ENCODE assay signal across 8 mouse cellular contexts in genomic region chr11:69037231-69038061, GRCm38 (mm10). TPM values are rescaled to one million over a fixed set of nuclear protein-coding genes. Genes with fewer than 3 reads are reported as not detected.
DNase-seq lines count a peak whose midpoint lies in the region; ATAC-seq and TF ChIP-seq lines count a peak whose summit lies in the region.

No protein-coding gene starts in this region.

- no peaks in the 10 kb centered on the region for H3K9me3 ChIP-seq in embryonic facial prominence, embryonic 14.5 days (ENCODE audit: control insufficient read depth, low read length)
- H3K9me3 ChIP-seq in heart, embryonic 12.5 days (replicated peaks) = no peaks in the 10 kb centered on the region
- no peaks in the 10 kb centered on the region for H3K9me3 ChIP-seq in kidney, postnatal 0 days (replicated peaks; ENCODE audit: low read length)
- no peaks in the 10 kb centered on the region for H3K9me3 ChIP-seq in liver, embryonic 11.5 days (ENCODE audit: control insufficient read depth, low read length)
- H3K9me3 ChIP-seq in neural tube, embryonic 11.5 days (ENCODE audit: control insufficient read depth, low read length) = no peaks in the 10 kb centered on the region
- no peaks in the 10 kb centered on the region for H3K9me3 ChIP-seq in stomach, embryonic 16.5 days (replicated peaks; ENCODE audit: control insufficient read depth, low read length)

- peak; percentile 14 for ATAC-seq in embryonic facial prominence, embryonic 14.5 days (ENCODE audit: low read depth)
- ATAC-seq in heart, embryonic 12.5 days (ENCODE audit: insufficient number of reproducible peaks, low FRiP score) = peak; percentile 46
- ATAC-seq in kidney, postnatal 0 days (replicated peaks; ENCODE audit: low FRiP score, low read depth) = no peak
- peak; percentile 56 for ATAC-seq in liver, embryonic 11.5 days (replicated peaks; ENCODE audit: low FRiP score)
- no peak for ATAC-seq in neural tube, embryonic 11.5 days (ENCODE audit: insufficient read depth, low FRiP score, low TSS enrichment)
- ATAC-seq in stomach, embryonic 16.5 days (ENCODE audit: insufficient read depth, low FRiP score) = peak; percentile 39; the same call in 1 of the 2 replicates

- peaks cover 19% of the 10 kb centered on the region for H3K4me1 ChIP-seq in embryonic facial prominence, embryonic 14.5 days (ENCODE audit: control insufficient read depth, insufficient read depth, low read length)
- H3K4me1 ChIP-seq in heart, embryonic 12.5 days (replicated peaks) = peaks cover 27% of the 10 kb centered on the region
- H3K4me1 ChIP-seq in kidney, postnatal 0 days (replicated peaks; ENCODE audit: insufficient read depth, low read length) = peaks cover 12% of the 10 kb centered on the region; the same call in 1 of the 2 replicates
- H3K4me1 ChIP-seq in liver, embryonic 11.5 days (replicated peaks; ENCODE audit: control insufficient read depth, insufficient read depth, low read length) = peaks cover 25% of the 10 kb centered on the region
- peaks cover 19% of the 10 kb centered on the region for H3K4me1 ChIP-seq in neural tube, embryonic 11.5 days (ENCODE audit: control insufficient read depth, insufficient read depth, low read length)
- peaks cover 26% of the 10 kb centered on the region for H3K4me1 ChIP-seq in stomach, embryonic 16.5 days (ENCODE audit: control insufficient read depth, insufficient read depth, low read length)

- H3ac ChIP-seq in C2C12 (ENCODE audit: control insufficient read depth, insufficient read length, low read depth) = peak overlapping the region; percentile 77

- H3K36me3 ChIP-seq in C2C12 (ENCODE audit: control insufficient read depth, insufficient read depth) = peaks cover 29% of the 10 kb centered on the region
- H3K36me3 ChIP-seq in embryonic facial prominence, embryonic 14.5 days (ENCODE audit: control insufficient read depth, insufficient read depth, low read length) = peaks cover 35% of the 10 kb centered on the region
- peaks cover 40% of the 10 kb centered on the region for H3K36me3 ChIP-seq in heart, embryonic 12.5 days
- H3K36me3 ChIP-seq in kidney, postnatal 0 days (ENCODE audit: insufficient read depth, low read length) = peaks cover 19% of the 10 kb centered on the region
- H3K36me3 ChIP-seq in liver, embryonic 11.5 days (ENCODE audit: control insufficient read depth, insufficient read depth, low read length) = peaks cover 21% of the 10 kb centered on the region
- H3K36me3 ChIP-seq in neural tube, embryonic 11.5 days (ENCODE audit: control insufficient read depth, insufficient read depth, low read length) = peaks cover 8% of the 10 kb centered on the region; the same call in 1 of the 2 replicates
- H3K36me3 ChIP-seq in stomach, embryonic 16.5 days (ENCODE audit: control insufficient read depth, insufficient read depth, low read length) = peaks cover 18% of the 10 kb centered on the region

- H3K27ac ChIP-seq in embryonic facial prominence, embryonic 14.5 days (replicated peaks; ENCODE audit: low read depth, low read length) = peak overlapping the region; percentile 75
- H3K27ac ChIP-seq in heart, embryonic 12.5 days (ENCODE audit: poor library complexity, severe bottlenecking) = peak overlapping the region; percentile 58; the same call in 1 of the 2 replicates
- H3K27ac ChIP-seq in kidney, postnatal 0 days = peak overlapping the region; percentile 86
- peak overlapping the region; percentile 11; the same call in 1 of the 2 replicates for H3K27ac ChIP-seq in liver, embryonic 11.5 days (ENCODE audit: low read depth, low read length)
- H3K27ac ChIP-seq in neural tube, embryonic 11.5 days (ENCODE audit: low read depth, low read length) = peak overlapping the region; percentile 67; the same call in 1 of the 2 replicates
- H3K27ac ChIP-seq in stomach, embryonic 16.5 days (ENCODE audit: low read length) = peak overlapping the region; percentile 87

- WGBS in embryonic facial prominence, embryonic 14.5 days = under 1% methylated on average over 34 of the region's 34 CpGs
- 1% methylated on average over 34 of the region's 34 CpGs for WGBS in heart, embryonic 12.5 days
- WGBS in kidney, postnatal 0 days = under 1% methylated on average over 34 of the region's 34 CpGs
- WGBS in liver, embryonic 11.5 days = under 1% methylated on average over 34 of the region's 34 CpGs
- 1% methylated on average over 34 of the region's 34 CpGs for WGBS in neural tube, embryonic 11.5 days
- under 1% methylated on average over 34 of the region's 34 CpGs for WGBS in stomach, embryonic 16.5 days

- TF ChIP-seq CTCF in C2C12 (IDR thresholded peaks at IDR 0.05; ENCODE audit: control insufficient read depth, insufficient read depth, insufficient read length) = no peak
- TF ChIP-seq CTCF in kidney, postnatal 0 days (IDR thresholded peaks at IDR 0.05; ENCODE audit: low read depth) = no peak

- H3K27me3 ChIP-seq in C2C12 (ENCODE audit: control insufficient read depth, insufficient read depth, insufficient read length) = no peaks in the 10 kb centered on the region
- H3K27me3 ChIP-seq in embryonic facial prominence, embryonic 14.5 days (replicated peaks; ENCODE audit: control insufficient read depth, insufficient read depth, low read length) = no peaks in the 10 kb centered on the region
- H3K27me3 ChIP-seq in heart, embryonic 12.5 days (replicated peaks) = no peaks in the 10 kb centered on the region
- H3K27me3 ChIP-seq in kidney, postnatal 0 days (ENCODE audit: insufficient read depth, low read length) = no peaks in the 10 kb centered on the region
- no peaks in the 10 kb centered on the region for H3K27me3 ChIP-seq in liver, embryonic 11.5 days (replicated peaks; ENCODE audit: control insufficient read depth, insufficient read depth, low read length)
- H3K27me3 ChIP-seq in neural tube, embryonic 11.5 days (ENCODE audit: control insufficient read depth, insufficient read depth, low read length) = no peaks in the 10 kb centered on the region
- no peaks in the 10 kb centered on the region for H3K27me3 ChIP-seq in stomach, embryonic 16.5 days (ENCODE audit: control insufficient read depth, insufficient read depth, low read length)

- no peaks in the 10 kb centered on the region for H3K79me3 ChIP-seq in C2C12 (ENCODE audit: low read depth)

- H3K79me2 ChIP-seq in C2C12 (ENCODE audit: control insufficient read depth, insufficient read depth) = no peaks in the 10 kb centered on the region

- DNase-seq in adrenal gland, postnatal 36 days = peak; percentile 83 to 87
- DNase-seq in embryonic facial prominence, embryonic 14.5 days (ENCODE audit: low spot score) = peak; percentile 94
- peak; percentile 88 for DNase-seq in kidney, postnatal 0 days (ENCODE audit: low spot score)
- DNase-seq in liver, embryonic 11.5 days (ENCODE audit: low spot score) = peak; percentile 90
- peak; percentile 83 for DNase-seq in neural tube, embryonic 11.5 days (ENCODE audit: low spot score)

- peak overlapping the region; percentile 67 for H3K9ac ChIP-seq in embryonic facial prominence, embryonic 14.5 days (ENCODE audit: low read depth, low read length)
- peak overlapping the region; percentile 70 for H3K9ac ChIP-seq in heart, embryonic 12.5 days
- H3K9ac ChIP-seq in kidney, postnatal 0 days (ENCODE audit: low read depth, low read length) = peak overlapping the region; percentile 75
- peak overlapping the region; percentile 67 for H3K9ac ChIP-seq in liver, embryonic 11.5 days (ENCODE audit: low read depth, low read length)
- H3K9ac ChIP-seq in neural tube, embryonic 11.5 days (ENCODE audit: low read length) = peak overlapping the region; percentile 78
- peak overlapping the region; percentile 85 for H3K9ac ChIP-seq in stomach, embryonic 16.5 days (ENCODE audit: low read length)

- H3K4me3 ChIP-seq in C2C12 (ENCODE audit: insufficient read depth, poor library complexity, severe bottlenecking) = peak overlapping the region; percentile 63
- peak overlapping the region; percentile 53 for H3K4me3 ChIP-seq in embryonic facial prominence, embryonic 14.5 days (ENCODE audit: low read depth, low read length)
- H3K4me3 ChIP-seq in heart, embryonic 12.5 days = peak overlapping the region; percentile 61
- H3K4me3 ChIP-seq in kidney, postnatal 0 days (replicated peaks; ENCODE audit: low read depth, low read length) = peak overlapping the region; percentile 82
- H3K4me3 ChIP-seq in liver, embryonic 11.5 days (ENCODE audit: low read depth, low read length) = peak overlapping the region; percentile 63
- H3K4me3 ChIP-seq in neural tube, embryonic 11.5 days (ENCODE audit: low read depth, low read length) = peak overlapping the region; percentile 75
- peak overlapping the region; percentile 87 for H3K4me3 ChIP-seq in stomach, embryonic 16.5 days (replicated peaks; ENCODE audit: low read length)

- H3K4me2 ChIP-seq in embryonic facial prominence, embryonic 14.5 days (ENCODE audit: low read depth, low read length) = peak overlapping the region; percentile 51
- peak overlapping the region; percentile 68 for H3K4me2 ChIP-seq in heart, embryonic 12.5 days
- peak overlapping the region; percentile 62 for H3K4me2 ChIP-seq in kidney, postnatal 0 days (ENCODE audit: low read length)
- H3K4me2 ChIP-seq in liver, embryonic 11.5 days = peak overlapping the region; percentile 98
- H3K4me2 ChIP-seq in neural tube, embryonic 11.5 days (ENCODE audit: low read depth) = peak overlapping the region; percentile 64
- H3K4me2 ChIP-seq in stomach, embryonic 16.5 days (ENCODE audit: low read depth, low read length) = peak overlapping the region; percentile 76

RNA-seq across cellular contexts. Expression of gene Aurkb, which starts 8.0 kb away (rescaled TPM):
- 76.6 TPM for polyA plus RNA-seq in C2C12 (2012; fragmentation: generic; extraction: Trizol)
- 1 to 10 TPM; 5.0 to 6.4 TPM for total RNA-seq in adrenal gland, postnatal 36 days (2021)
- 92.5 and 112 TPM in 2 replicates for polyA plus RNA-seq in embryonic facial prominence, embryonic 14.5 days (2014; fragmentation: Nextera tagmentation; extraction: Ambion mirVana)
- 79.4 and 85.9 TPM in 2 replicates for polyA plus RNA-seq in heart, embryonic 12.5 days (2016; fragmentation: Nextera tagmentation; extraction: Ambion mirVana)
- polyA plus RNA-seq in kidney, postnatal 0 days (2015; fragmentation: Nextera tagmentation; extraction: Ambion mirVana) = 49.3 and 61.1 TPM in 2 replicates
- polyA plus RNA-seq in liver, embryonic 11.5 days (2014; fragmentation: Nextera tagmentation; extraction: Ambion mirVana) = 168 and 170 TPM in 2 replicates
- 154 and 155 TPM in 2 replicates for polyA plus RNA-seq in neural tube, embryonic 11.5 days (2014; fragmentation: Nextera tagmentation; extraction: Ambion mirVana)
- 120 and 134 TPM in 2 replicates for polyA plus RNA-seq in stomach, embryonic 16.5 days (2015; fragmentation: Nextera tagmentation; extraction: Ambion mirVana)

RNA-seq across cellular contexts. Expression of gene Ctc1, which starts 21.7 kb away (rescaled TPM):
- polyA plus RNA-seq in C2C12 (2012; fragmentation: generic; extraction: Trizol) = 35.0 TPM
- 10 to 100 TPM; 19.5 to 28.9 TPM for total RNA-seq in adrenal gland, postnatal 36 days (2021)
- polyA plus RNA-seq in embryonic facial prominence, embryonic 14.5 days (2014; fragmentation: Nextera tagmentation; extraction: Ambion mirVana) = 36.5 and 47.3 TPM in 2 replicates
- polyA plus RNA-seq in heart, embryonic 12.5 days (2016; fragmentation: Nextera tagmentation; extraction: Ambion mirVana) = 60.8 and 62.7 TPM in 2 replicates
- 27.6 and 27.7 TPM in 2 replicates for polyA plus RNA-seq in kidney, postnatal 0 days (2015; fragmentation: Nextera tagmentation; extraction: Ambion mirVana)
- polyA plus RNA-seq in liver, embryonic 11.5 days (2014; fragmentation: Nextera tagmentation; extraction: Ambion mirVana) = 57.5 and 60.5 TPM in 2 replicates
- 68.0 and 76.0 TPM in 2 replicates for polyA plus RNA-seq in neural tube, embryonic 11.5 days (2014; fragmentation: Nextera tagmentation; extraction: Ambion mirVana)
- 34.5 and 43.9 TPM in 2 replicates for polyA plus RNA-seq in stomach, embryonic 16.5 days (2015; fragmentation: Nextera tagmentation; extraction: Ambion mirVana)

RNA-seq across cellular contexts. Expression of gene Borcs6, which starts 22.1 kb away (rescaled TPM):
- 14.3 TPM for polyA plus RNA-seq in C2C12 (2012; fragmentation: generic; extraction: Trizol)
- 10 to 100 TPM; 26.4 to 30.4 TPM for total RNA-seq in adrenal gland, postnatal 36 days (2021)
- polyA plus RNA-seq in embryonic facial prominence, embryonic 14.5 days (2014; fragmentation: Nextera tagmentation; extraction: Ambion mirVana) = 12.1 and 12.4 TPM in 2 replicates
- 10.7 and 13.6 TPM in 2 replicates for polyA plus RNA-seq in heart, embryonic 12.5 days (2016; fragmentation: Nextera tagmentation; extraction: Ambion mirVana)
- polyA plus RNA-seq in kidney, postnatal 0 days (2015; fragmentation: Nextera tagmentation; extraction: Ambion mirVana) = 11.9 and 13.3 TPM in 2 replicates
- polyA plus RNA-seq in liver, embryonic 11.5 days (2014; fragmentation: Nextera tagmentation; extraction: Ambion mirVana) = 5.9 and 6.6 TPM in 2 replicates
- 10.5 and 11.4 TPM in 2 replicates for polyA plus RNA-seq in neural tube, embryonic 11.5 days (2014; fragmentation: Nextera tagmentation; extraction: Ambion mirVana)
- polyA plus RNA-seq in stomach, embryonic 16.5 days (2015; fragmentation: Nextera tagmentation; extraction: Ambion mirVana) = 7.2 and 7.8 TPM in 2 replicates

RNA-seq across cellular contexts. Expression of gene Pfas, which starts 29.2 kb away (rescaled TPM):
- polyA plus RNA-seq in C2C12 (2012; fragmentation: generic; extraction: Trizol) = 22.2 TPM
- 10 to 100 TPM; 28.3 to 30.6 TPM for total RNA-seq in adrenal gland, postnatal 36 days (2021)
- polyA plus RNA-seq in embryonic facial prominence, embryonic 14.5 days (2014; fragmentation: Nextera tagmentation; extraction: Ambion mirVana) = 19.1 and 21.9 TPM in 2 replicates
- polyA plus RNA-seq in heart, embryonic 12.5 days (2016; fragmentation: Nextera tagmentation; extraction: Ambion mirVana) = 20.7 and 21.5 TPM in 2 replicates
- polyA plus RNA-seq in kidney, postnatal 0 days (2015; fragmentation: Nextera tagmentation; extraction: Ambion mirVana) = 20.9 and 23.3 TPM in 2 replicates
- 60.2 and 64.9 TPM in 2 replicates for polyA plus RNA-seq in liver, embryonic 11.5 days (2014; fragmentation: Nextera tagmentation; extraction: Ambion mirVana)
- polyA plus RNA-seq in neural tube, embryonic 11.5 days (2014; fragmentation: Nextera tagmentation; extraction: Ambion mirVana) = 30.7 and 34.9 TPM in 2 replicates
- polyA plus RNA-seq in stomach, embryonic 16.5 days (2015; fragmentation: Nextera tagmentation; extraction: Ambion mirVana) = 24.1 and 25.2 TPM in 2 replicates

RNA-seq across cellular contexts. Expression of gene Tmem107, which starts 33.2 kb away (rescaled TPM):
- 41.9 TPM for polyA plus RNA-seq in C2C12 (2012; fragmentation: generic; extraction: Trizol)
- total RNA-seq in adrenal gland, postnatal 36 days (2021) = 10 to 100 TPM; 13.5 to 17.5 TPM
- 65.6 and 87.8 TPM in 2 replicates for polyA plus RNA-seq in embryonic facial prominence, embryonic 14.5 days (2014; fragmentation: Nextera tagmentation; extraction: Ambion mirVana)
- 30.6 and 31.5 TPM in 2 replicates for polyA plus RNA-seq in heart, embryonic 12.5 days (2016; fragmentation: Nextera tagmentation; extraction: Ambion mirVana)
- polyA plus RNA-seq in kidney, postnatal 0 days (2015; fragmentation: Nextera tagmentation; extraction: Ambion mirVana) = 60.8 and 61.3 TPM in 2 replicates
- 39.1 and 43.5 TPM in 2 replicates for polyA plus RNA-seq in liver, embryonic 11.5 days (2014; fragmentation: Nextera tagmentation; extraction: Ambion mirVana)
- 40.8 and 43.5 TPM in 2 replicates for polyA plus RNA-seq in neural tube, embryonic 11.5 days (2014; fragmentation: Nextera tagmentation; extraction: Ambion mirVana)
- 58.2 and 62.1 TPM in 2 replicates for polyA plus RNA-seq in stomach, embryonic 16.5 days (2015; fragmentation: Nextera tagmentation; extraction: Ambion mirVana)

Comparison
In these comparisons a context has a peak if more than half of its experiments do, and no peak if none do; other contexts are left out.
1. ATAC-seq: peak in embryonic facial prominence, embryonic 14.5 days (single experiment), heart, embryonic 12.5 days (single experiment), liver, embryonic 11.5 days (single experiment) and stomach, embryonic 16.5 days (single experiment); none in kidney, postnatal 0 days (single experiment) and neural tube, embryonic 11.5 days (single experiment).
2. H3K27ac ChIP-seq: peak in every context shown above with its lines; median percentile 87 in stomach, embryonic 16.5 days; 86 in kidney, postnatal 0 days; 75 in embryonic facial prominence, embryonic 14.5 days; 67 in neural tube, embryonic 11.5 days; 58 in heart, embryonic 12.5 days; 11 in liver, embryonic 11.5 days.
3. Peak in every context shown above with its lines, with median percentiles within 50 percentile points of each other: H3K4me3 ChIP-seq, DNase-seq, H3K4me2 ChIP-seq and H3K9ac ChIP-seq.